Mouse (Mus musculus) forebrain, embryonic 11.5 days (tissue): Measurements from ENCODE around the gene Lca5. TPM values are rescaled to one million over a fixed set of nuclear protein-coding genes. Genes with fewer than 3 reads are reported as not detected.

Source experiments
- polyA plus RNA-seq: library from polyadenylated mRNA; unstranded; fragments of >200 nt; fragmentation: Nextera tagmentation; extraction: Ambion mirVana; gene quantifications from 2 replicates; pipeline ENCODE4 v1.2.1, GENCODE M21; 2014

The Lca5 gene
- polyA plus RNA-seq, 1 experiment from 2014 or later: 29.4 TPM

Other genes starting within 250 kb of the Lca5 start
- gene Sh3bgrl2, start 107.2 kb upstream of the Lca5 start, polyA plus RNA-seq: 13.2 TPM in 2 replicates